In the genomic region with DNA sequence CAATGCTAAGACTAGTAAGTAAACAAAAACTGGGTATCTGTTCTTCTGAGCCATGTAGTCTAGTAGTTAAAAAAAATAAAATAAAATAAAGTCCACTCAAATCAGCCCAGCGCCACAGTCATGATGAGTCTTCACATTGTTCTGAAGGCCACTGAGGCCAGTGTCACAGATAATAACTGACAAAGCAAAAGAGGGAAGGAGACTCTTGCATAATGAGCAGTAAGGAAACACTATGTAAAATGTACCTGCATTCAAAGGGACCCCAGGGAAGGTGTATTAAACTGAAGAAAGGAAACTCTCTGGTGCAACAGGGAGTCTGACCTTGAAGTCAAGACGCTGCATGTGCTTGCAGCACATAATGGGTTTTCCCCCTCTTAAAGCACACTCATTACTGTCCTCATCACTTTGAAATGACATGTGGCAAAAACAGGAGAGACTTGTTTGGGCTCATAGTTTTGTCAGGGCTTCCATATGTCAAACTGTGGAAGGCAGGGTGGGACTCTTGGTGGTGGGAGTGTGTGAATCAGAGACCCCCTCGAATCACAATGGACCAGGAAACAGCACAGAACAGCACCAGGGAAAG, we compare ENCODE assay signal across 22 mouse cellular contexts.
DNase-seq lines count a peak whose midpoint lies in the region; ATAC-seq and TF ChIP-seq lines count a peak whose summit lies in the region.
"Had no signal": no experiment of that assay in that cellular context is flagged by ENCODE, and none has a peak within 500 bp of the region (broad histone marks: within the 10 kb centered on the region; RNA-seq: fewer than 3 reads in every experiment).

No protein-coding gene starts in this region.

- DNase-seq in heart, adult 11 months: peak; percentile 4
- DNase-seq in heart, postnatal 4 days: no peak
- no peak for DNase-seq in lung, postnatal 0 days (ENCODE audit: low spot score)
- DNase-seq in induced T-regulatory cell, adult 2 months (ENCODE audit: low read depth): peak; percentile 48
- no peak for DNase-seq in adrenal gland, postnatal 14 days
- no peak for DNase-seq in thymus, postnatal 14 days
- DNase-seq: adrenal gland, postnatal 10 days; B cell, adult 2 months; cerebellum, adult 11-12 months; cerebellum, adult 9-11 months; cerebellum, postnatal 36 days; forebrain, postnatal 0 days; gastrocnemius, postnatal 14 days; heart, adult 2 months; kidney, adult 18-20 months had no signal

- no peaks in the 10 kb centered on the region for H3K36me3 ChIP-seq in lung, embryonic 16.5 days (ENCODE audit: control insufficient read depth, insufficient read depth, low read length)
- H3K36me3 ChIP-seq in lung, postnatal 0 days (ENCODE audit: insufficient read depth, low read length): no peaks in the 10 kb centered on the region
- H3K36me3 ChIP-seq: embryonic facial prominence, embryonic 10.5 days; hindbrain, embryonic 13.5 days had no signal

- no peak overlapping the region for H3K27ac ChIP-seq in lung, embryonic 16.5 days (ENCODE audit: low read length)
- no peak overlapping the region for H3K27ac ChIP-seq in lung, postnatal 0 days (ENCODE audit: low read length)
- H3K27ac ChIP-seq: embryonic facial prominence, embryonic 10.5 days; heart, adult 2 months; hindbrain, embryonic 13.5 days; hindbrain, postnatal 0 days had no signal

- no peaks in the 10 kb centered on the region for H3K9me3 ChIP-seq in lung, embryonic 16.5 days (ENCODE audit: control insufficient read depth, low read length)
- no peaks in the 10 kb centered on the region for H3K9me3 ChIP-seq in lung, postnatal 0 days (ENCODE audit: low read length)
- H3K9me3 ChIP-seq: embryonic facial prominence, embryonic 10.5 days; heart, embryonic 12.5 days; hindbrain, embryonic 13.5 days had no signal

- no peak overlapping the region for H3K4me2 ChIP-seq in lung, embryonic 16.5 days (ENCODE audit: low read depth, low read length)
- no peak overlapping the region for H3K4me2 ChIP-seq in lung, postnatal 0 days (replicated peaks; ENCODE audit: low read depth, low read length)
- H3K4me2 ChIP-seq: forebrain, embryonic 13.5 days; heart, embryonic 12.5 days; hindbrain, embryonic 13.5 days had no signal

- H3K27me3 ChIP-seq in lung, embryonic 16.5 days (ENCODE audit: control insufficient read depth, insufficient read depth, low read depth, low read length): no peaks in the 10 kb centered on the region
- no peaks in the 10 kb centered on the region for H3K27me3 ChIP-seq in lung, postnatal 0 days (replicated peaks; ENCODE audit: insufficient read depth, low read length)
- H3K27me3 ChIP-seq: forebrain, embryonic 13.5 days; heart, embryonic 12.5 days; hindbrain, embryonic 13.5 days had no signal

- 0 out of 2 replicates have a peak, but pooled peaks have one; percentile 23 for ATAC-seq in lung, embryonic 16.5 days (ENCODE audit: low read depth)
- no peak for ATAC-seq in lung, postnatal 0 days
- ATAC-seq in megakaryocyte progenitor cell, adult 5-6 weeks (replicated peaks; ENCODE audit: poor library complexity): peak; percentile 51
- ATAC-seq: forebrain, embryonic 13.5 days; forebrain, postnatal 0 days; hindbrain, postnatal 0 days had no signal

- 82% methylated on average over 3 of the region's 3 CpGs for WGBS in lung, embryonic 16.5 days
- 70% methylated on average over 3 of the region's 3 CpGs for WGBS in lung, postnatal 0 days

- no peak overlapping the region for H3K4me3 ChIP-seq in lung, embryonic 16.5 days (ENCODE audit: low read length)
- H3K4me3 ChIP-seq in lung, postnatal 0 days (ENCODE audit: low read depth, low read length): no peak overlapping the region
- H3K4me3 ChIP-seq: embryonic facial prominence, embryonic 10.5 days; forebrain, embryonic 13.5 days; heart, adult 2 months; heart, embryonic 12.5 days; hindbrain, embryonic 13.5 days had no signal

- no peak for TF ChIP-seq EP300 in lung, postnatal 0 days (IDR thresholded peaks at IDR 0.05)

- H3K9ac ChIP-seq in lung, embryonic 16.5 days (ENCODE audit: low read length): no peak overlapping the region
- H3K9ac ChIP-seq in lung, postnatal 0 days (replicated peaks; ENCODE audit: low read depth): no peak overlapping the region
- H3K9ac ChIP-seq: forebrain, embryonic 13.5 days; forebrain, postnatal 0 days; heart, embryonic 12.5 days; hindbrain, embryonic 13.5 days had no signal

- no peak for TF ChIP-seq CTCF in lung, postnatal 0 days (IDR thresholded peaks at IDR 0.05)

- no peaks in the 10 kb centered on the region for H3K4me1 ChIP-seq in lung, embryonic 16.5 days (replicated peaks; ENCODE audit: control insufficient read depth, insufficient read depth, low read length)
- H3K4me1 ChIP-seq in lung, postnatal 0 days (ENCODE audit: insufficient read depth, low read depth, low read length): no peaks in the 10 kb centered on the region
- H3K4me1 ChIP-seq: hindbrain, embryonic 13.5 days had no signal

Comparison
In these comparisons a context has a peak if more than half of its experiments do, and no peak if none do; other contexts are left out.
1. DNase-seq: peak in heart, adult 11 months (single experiment) and induced T-regulatory cell, adult 2 months (single experiment); none in heart, postnatal 4 days (single experiment), lung, postnatal 0 days (single experiment), adrenal gland, postnatal 14 days (single experiment) and thymus, postnatal 14 days (single experiment).